Mouse (Mus musculus) inflammation-experienced regulatory T-cells, adult 16 weeks (primary cell): ENCODE measurements around the gene Acaa1b. TPM values are rescaled to one million over a fixed set of nuclear protein-coding genes. Genes with fewer than 3 reads are reported as not detected.

Source experiments
- polyA plus RNA-seq: library from polyadenylated mRNA; unstranded; fragments of 100-300 nt; shearing (Covaris generic); gene quantifications from one replicate; pipeline ENCODE4 v1.2.1, GENCODE M21; 2017

Gene Acaa1b
- polyA plus RNA-seq = not detected

GRCm38 (mm10) chr9:119156278-119157201 lies at the start of gene Acaa1b:
Gene Acaa1b, minus strand, starts transcription at chr9:119157093.

DNA sequence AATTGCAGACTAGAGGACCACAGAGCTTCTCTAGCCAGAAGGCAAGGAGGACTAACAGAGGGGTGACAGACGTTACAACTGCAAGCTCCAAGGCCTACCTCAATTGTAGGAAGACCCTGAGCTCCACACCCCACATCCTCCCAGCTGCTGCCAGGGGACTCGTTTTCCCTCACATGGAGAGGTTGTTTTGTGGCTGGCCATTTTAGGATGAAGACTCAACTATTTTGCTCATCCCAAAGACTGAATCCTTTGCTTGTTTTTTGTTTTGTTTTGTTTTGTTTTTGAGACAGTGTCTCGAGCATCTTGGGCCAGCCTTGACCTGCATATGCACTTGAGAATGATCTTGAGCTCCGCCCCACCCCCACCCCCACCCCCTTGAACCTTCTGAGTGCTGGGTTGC lies 2.0 kb upstream of the Acaa1b start, which contains the start of gene Gm47289:
TSS of gene Gm47289 (plus strand) at position 301 of the 400 bp plus-strand sequence.

DNA sequence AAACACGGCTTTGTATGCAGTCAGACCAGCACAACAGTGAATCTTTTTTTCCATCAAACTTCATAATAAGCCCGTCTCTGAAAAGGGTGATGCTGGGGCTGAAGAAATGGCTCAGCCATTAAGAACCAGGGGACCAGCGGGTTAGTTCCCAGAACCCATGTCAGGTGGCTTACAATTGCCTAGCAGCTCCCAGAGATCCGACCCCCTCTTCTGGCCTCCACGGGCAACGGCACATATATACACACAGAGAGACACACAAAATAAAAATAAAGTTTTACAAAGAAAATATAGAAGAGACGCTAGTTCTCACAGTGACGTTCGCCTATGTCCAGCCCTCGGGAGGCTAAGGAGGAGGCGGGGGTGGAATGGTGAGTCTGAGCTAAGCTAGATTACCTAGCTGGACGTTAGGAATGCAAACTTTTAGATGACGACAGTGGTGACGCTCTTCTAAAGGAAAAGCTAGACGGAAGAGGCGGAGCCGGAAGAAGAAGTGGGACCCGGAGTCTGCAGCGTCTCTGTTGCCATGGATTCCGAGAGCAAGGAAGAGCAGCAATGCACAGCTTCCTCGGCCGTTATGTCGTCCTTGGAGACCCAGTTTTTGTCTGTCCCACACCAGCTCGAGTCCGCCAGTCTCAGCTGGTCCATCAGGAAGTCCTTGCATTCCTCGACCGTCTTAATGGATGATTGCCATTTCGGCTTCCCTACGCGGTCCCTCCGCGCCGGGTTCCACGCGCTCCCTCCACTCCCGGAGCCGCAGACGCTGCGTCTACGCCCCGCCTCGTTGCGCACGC lies 54.7 kb downstream of the Acaa1b start, which contains the start of gene Dlec1:
TSS of gene Dlec1 (plus strand) at position 487 of the 791 bp plus-strand sequence.

Other genes with a start within 250 kb of the Acaa1b start
- 0.69 TPM for gene Ctdspl, start 230.6 kb downstream of the Acaa1b start, polyA plus RNA-seq
- gene Vill, start 104.3 kb downstream of the Acaa1b start, polyA plus RNA-seq = 33.2 TPM
- gene Plcd1, start 63.6 kb downstream of the Acaa1b start, polyA plus RNA-seq = 5.3 TPM
- 0.76 TPM for gene Dlec1, start 54.6 kb downstream of the Acaa1b start, polyA plus RNA-seq
- not detected for gene Gm47289, start 2.1 kb upstream of the Acaa1b start, polyA plus RNA-seq
- gene Slc22a13, start 52.0 kb upstream of the Acaa1b start, polyA plus RNA-seq = not detected
- 5.5 TPM for gene Oxsr1, start 165.3 kb upstream of the Acaa1b start, polyA plus RNA-seq
- 72.2 TPM for gene Acaa1a, start 182.6 kb upstream of the Acaa1b start, polyA plus RNA-seq
- 103 TPM for gene Myd88, start 184.3 kb upstream of the Acaa1b start, polyA plus RNA-seq
- gene Xylb, start 200.3 kb upstream of the Acaa1b start, polyA plus RNA-seq = 0.62 TPM
- gene Slc22a14, start 208.5 kb upstream of the Acaa1b start, polyA plus RNA-seq = not detected
- not detected for gene Acvr2b, start 245.0 kb upstream of the Acaa1b start, polyA plus RNA-seq